Mouse (Mus musculus): ENCODE measurements around the gene Map4k1. TPM values are rescaled to one million over a fixed set of nuclear protein-coding genes. Genes with fewer than 3 reads are reported as not detected.
A peak's percentile ranks its signal among the peaks of the same experiment; 100 is the strongest.

Map4k1 gene
- polyA plus RNA-seq, 1 experiment from 2014 or later: 12.2 TPM

- no peak for ATAC-seq (replicated peaks; ENCODE audit: extremely low read depth, insufficient read depth, low FRiP score)
- Histone ChIP-seq H3K36me3 (ENCODE audit: control insufficient read depth, insufficient read depth) (no peaks in the 10 kb centered on the region), H3K4me3 (ENCODE audit: low read length) (peak overlapping the region; percentile 32), H3K9ac (ENCODE audit: low read length) (peak overlapping the region; percentile 48), H3K27ac (ENCODE audit: low read length) (no peak overlapping the region), H3K27me3 (ENCODE audit: control insufficient read depth, insufficient read depth, low read length) (no peaks in the 10 kb centered on the region; the same call in none of the 2 replicates), H3K4me1 (ENCODE audit: control insufficient read depth, insufficient read depth, low read length) (peaks cover 2% of the 10 kb centered on the region; the same call in 1 of the 2 replicates), H3K9me3 (replicated peaks; ENCODE audit: control insufficient read depth, low read length) (no peaks in the 10 kb centered on the region), H3K4me2 (ENCODE audit: low read depth, low read length) (peak overlapping the region; percentile 59)
- 2% methylated on average over 26 of the region's 26 CpGs for WGBS
These were observed 58.3 kb downstream of the Map4k1 start for GRCm38 (mm10) chr7:29039985-29040661.

DNA sequence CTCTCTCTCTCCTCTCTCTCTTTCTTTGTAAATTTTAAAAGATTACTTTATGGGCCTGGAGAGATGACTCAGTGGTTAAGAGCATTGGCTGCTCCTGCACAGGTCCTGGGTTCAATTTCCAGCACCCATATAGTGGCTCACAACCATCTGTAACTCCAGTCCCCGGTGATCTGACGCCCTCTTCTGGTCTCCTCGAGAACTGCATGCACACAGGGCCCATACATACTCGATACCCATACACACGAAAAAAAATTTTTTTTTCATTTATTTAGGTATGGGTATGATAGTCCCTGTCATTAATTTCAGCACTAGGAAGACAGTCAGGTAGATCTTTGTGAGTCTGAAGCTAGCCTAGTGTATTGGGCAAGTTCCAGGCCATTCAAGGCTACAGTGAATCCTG, 59.3 kb downstream of the Map4k1 start:
- no peak overlapping the region for H3K4me2 ChIP-seq (ENCODE audit: low read depth, low read length)
- peaks cover 2% of the 10 kb centered on the region; the same call in 1 of the 2 replicates for H3K4me1 ChIP-seq (ENCODE audit: control insufficient read depth, insufficient read depth, low read length)
- 79% methylated on average over 5 of the region's 5 CpGs for WGBS
- no peak overlapping the region for H3K9ac ChIP-seq (ENCODE audit: low read length)
- H3K4me3 ChIP-seq (ENCODE audit: low read length): no peak overlapping the region
- no peak overlapping the region for H3K27ac ChIP-seq (ENCODE audit: low read length)
- H3K36me3 ChIP-seq (ENCODE audit: control insufficient read depth, insufficient read depth): no peaks in the 10 kb centered on the region
- H3K9me3 ChIP-seq (replicated peaks; ENCODE audit: control insufficient read depth, low read length): no peaks in the 10 kb centered on the region
- H3K27me3 ChIP-seq (ENCODE audit: control insufficient read depth, insufficient read depth, low read length): no peaks in the 10 kb centered on the region; the same call in none of the 2 replicates
- ATAC-seq (replicated peaks; ENCODE audit: extremely low read depth, insufficient read depth, low FRiP score): no peak

- H3K36me3 ChIP-seq (ENCODE audit: control insufficient read depth, insufficient read depth): no peaks in the 10 kb centered on the region
- no peaks in the 10 kb centered on the region for H3K9me3 ChIP-seq (replicated peaks; ENCODE audit: control insufficient read depth, low read length)
- no peak overlapping the region for H3K9ac ChIP-seq (ENCODE audit: low read length)
- H3K27me3 ChIP-seq (ENCODE audit: control insufficient read depth, insufficient read depth, low read length): no peaks in the 10 kb centered on the region; the same call in none of the 2 replicates
- H3K27ac ChIP-seq (ENCODE audit: low read length): no peak overlapping the region
- no peak overlapping the region for H3K4me2 ChIP-seq (ENCODE audit: low read depth, low read length)
- 57% methylated on average over 19 of the region's 19 CpGs for WGBS
- peaks cover 2% of the 10 kb centered on the region; the same call in 1 of the 2 replicates for H3K4me1 ChIP-seq (ENCODE audit: control insufficient read depth, insufficient read depth, low read length)
- H3K4me3 ChIP-seq (ENCODE audit: low read length): no peak overlapping the region
- no peak for ATAC-seq (replicated peaks; ENCODE audit: extremely low read depth, insufficient read depth, low FRiP score)
These were observed 61.3 kb downstream of the Map4k1 start for GRCm38 (mm10) chr7:29043016-29043673.

DNA sequence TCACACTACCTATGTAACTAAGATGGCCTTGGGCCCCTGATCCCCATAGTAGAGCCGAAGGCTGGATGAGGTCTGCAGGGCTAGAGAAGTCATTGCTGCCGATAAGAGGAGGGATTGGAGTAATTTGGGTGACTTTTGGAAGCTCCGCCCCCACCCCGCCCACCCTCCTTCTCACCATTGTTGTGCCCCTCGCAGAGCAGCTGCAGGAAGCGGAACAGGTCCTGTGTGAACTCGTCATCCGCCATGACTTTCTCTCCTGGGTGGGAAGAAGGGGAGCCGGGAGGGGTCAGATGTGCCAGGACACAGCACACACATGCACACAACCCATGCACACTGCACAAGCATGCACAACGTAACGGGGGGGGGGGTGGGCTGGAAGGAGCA, 61.8 kb downstream of the Map4k1 start:
- WGBS: 41% methylated on average over 11 of the region's 11 CpGs
- Histone ChIP-seq H3K9me3 (replicated peaks; ENCODE audit: control insufficient read depth, low read length) (no peaks in the 10 kb centered on the region), H3K4me1 (ENCODE audit: control insufficient read depth, insufficient read depth, low read length) (peaks cover 2% of the 10 kb centered on the region; the same call in 1 of the 2 replicates), H3K9ac (ENCODE audit: low read length) (no peak overlapping the region), H3K36me3 (ENCODE audit: control insufficient read depth, insufficient read depth) (no peaks in the 10 kb centered on the region), H3K4me2 (ENCODE audit: low read depth, low read length) (no peak overlapping the region), H3K27me3 (ENCODE audit: control insufficient read depth, insufficient read depth, low read length) (no peaks in the 10 kb centered on the region; the same call in none of the 2 replicates), H3K27ac (ENCODE audit: low read length) (no peak overlapping the region), H3K4me3 (ENCODE audit: low read length) (no peak overlapping the region)
- ATAC-seq (replicated peaks; ENCODE audit: extremely low read depth, insufficient read depth, low FRiP score): no peak

- no peak overlapping the region for H3K9ac ChIP-seq (ENCODE audit: low read length)
- no peak for ATAC-seq (replicated peaks; ENCODE audit: extremely low read depth, insufficient read depth, low FRiP score)
- peaks cover 2% of the 10 kb centered on the region; the same call in 1 of the 2 replicates for H3K4me1 ChIP-seq (ENCODE audit: control insufficient read depth, insufficient read depth, low read length)
- H3K9me3 ChIP-seq (replicated peaks; ENCODE audit: control insufficient read depth, low read length): no peaks in the 10 kb centered on the region
- no peaks in the 10 kb centered on the region for H3K36me3 ChIP-seq (ENCODE audit: control insufficient read depth, insufficient read depth)
- H3K4me3 ChIP-seq (ENCODE audit: low read length): no peak overlapping the region
- H3K4me2 ChIP-seq (ENCODE audit: low read depth, low read length): no peak overlapping the region
- no peaks in the 10 kb centered on the region; the same call in none of the 2 replicates for H3K27me3 ChIP-seq (ENCODE audit: control insufficient read depth, insufficient read depth, low read length)
- 37% methylated on average over 9 of the region's 9 CpGs for WGBS
- no peak overlapping the region for H3K27ac ChIP-seq (ENCODE audit: low read length)
These were observed 62.5 kb downstream of the Map4k1 start for GRCm38 (mm10) chr7:29044302-29044701.

GRCm38 (mm10) chr7:29046533-29046932, 64.7 kb downstream of the Map4k1 start:
- ATAC-seq (replicated peaks; ENCODE audit: extremely low read depth, insufficient read depth, low FRiP score): no peak
- Histone ChIP-seq H3K36me3 (ENCODE audit: control insufficient read depth, insufficient read depth) (no peaks in the 10 kb centered on the region), H3K4me2 (ENCODE audit: low read depth, low read length) (no peak overlapping the region), H3K27ac (ENCODE audit: low read length) (no peak overlapping the region), H3K4me1 (ENCODE audit: control insufficient read depth, insufficient read depth, low read length) (no peaks in the 10 kb centered on the region), H3K9me3 (replicated peaks; ENCODE audit: control insufficient read depth, low read length) (no peaks in the 10 kb centered on the region; the same call in 1 of the 2 replicates), H3K9ac (ENCODE audit: low read length) (no peak overlapping the region), H3K27me3 (ENCODE audit: control insufficient read depth, insufficient read depth, low read length) (peaks cover 4% of the 10 kb centered on the region), H3K4me3 (ENCODE audit: low read length) (no peak overlapping the region)
- 10% methylated on average over 12 of the region's 12 CpGs for WGBS

GRCm38 (mm10) chr7:29048070-29048469, 66.2 kb downstream of the Map4k1 start:
- 78% methylated on average over 3 of the region's 3 CpGs for WGBS
- Histone ChIP-seq H3K9ac (ENCODE audit: low read length) (no peak overlapping the region), H3K27me3 (ENCODE audit: control insufficient read depth, insufficient read depth, low read length) (peaks cover 18% of the 10 kb centered on the region), H3K27ac (ENCODE audit: low read length) (no peak overlapping the region), H3K36me3 (ENCODE audit: control insufficient read depth, insufficient read depth) (no peaks in the 10 kb centered on the region), H3K4me2 (ENCODE audit: low read depth, low read length) (no peak overlapping the region), H3K4me1 (ENCODE audit: control insufficient read depth, insufficient read depth, low read length) (no peaks in the 10 kb centered on the region), H3K9me3 (replicated peaks; ENCODE audit: control insufficient read depth, low read length) (no peaks in the 10 kb centered on the region; the same call in 1 of the 2 replicates), H3K4me3 (ENCODE audit: low read length) (no peak overlapping the region)
- no peak for ATAC-seq (replicated peaks; ENCODE audit: extremely low read depth, insufficient read depth, low FRiP score)

GRCm38 (mm10) chr7:29048615-29049014, 66.8 kb downstream of the Map4k1 start:
- WGBS: 68% methylated on average over 11 of the region's 11 CpGs
- Histone ChIP-seq H3K4me2 (ENCODE audit: low read depth, low read length) (no peak overlapping the region), H3K27me3 (ENCODE audit: control insufficient read depth, insufficient read depth, low read length) (peaks cover 24% of the 10 kb centered on the region)

DNA sequence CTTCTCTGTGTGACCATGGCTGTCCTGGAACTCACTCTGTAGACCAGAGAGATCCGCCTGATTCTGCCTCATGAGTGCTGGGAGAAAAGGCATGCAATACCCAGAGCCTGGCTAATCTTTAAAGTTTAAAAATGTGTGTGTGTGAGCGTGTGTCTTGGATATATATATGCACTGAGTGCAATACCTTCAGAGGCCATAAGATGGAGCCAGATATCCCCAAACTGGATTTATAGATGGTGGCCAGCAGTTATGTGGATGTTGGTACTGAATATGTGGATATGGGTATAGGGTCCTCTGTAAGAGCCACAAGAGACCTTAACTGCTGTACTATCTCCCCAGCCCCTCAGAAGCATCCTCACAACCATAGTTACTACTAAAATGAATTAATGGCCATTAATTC, 68.9 kb downstream of the Map4k1 start:
- no peak overlapping the region for H3K27ac ChIP-seq (ENCODE audit: low read length)
- no peak overlapping the region for H3K9ac ChIP-seq (ENCODE audit: low read length)
- 32% methylated on average over 2 of the region's 2 CpGs for WGBS
- H3K4me3 ChIP-seq (ENCODE audit: low read length): no peak overlapping the region
- no peaks in the 10 kb centered on the region for H3K36me3 ChIP-seq (ENCODE audit: control insufficient read depth, insufficient read depth)
- H3K4me1 ChIP-seq (ENCODE audit: control insufficient read depth, insufficient read depth, low read length): no peaks in the 10 kb centered on the region
- peaks cover 40% of the 10 kb centered on the region for H3K27me3 ChIP-seq (ENCODE audit: control insufficient read depth, insufficient read depth, low read length)
- no peak for ATAC-seq (replicated peaks; ENCODE audit: extremely low read depth, insufficient read depth, low FRiP score)
- no peak overlapping the region for H3K4me2 ChIP-seq (ENCODE audit: low read depth, low read length)
- no peaks in the 10 kb centered on the region; the same call in 1 of the 2 replicates for H3K9me3 ChIP-seq (replicated peaks; ENCODE audit: control insufficient read depth, low read length)

More at GRCm38 (mm10) chr7:29048615-29049014, 66.8 kb downstream of the Map4k1 start:
- no peak overlapping the region for H3K4me3 ChIP-seq (ENCODE audit: low read length)
- no peaks in the 10 kb centered on the region; the same call in 1 of the 2 replicates for H3K9me3 ChIP-seq (replicated peaks; ENCODE audit: control insufficient read depth, low read length)
- no peak for ATAC-seq (replicated peaks; ENCODE audit: extremely low read depth, insufficient read depth, low FRiP score)
- H3K27ac ChIP-seq (ENCODE audit: low read length): no peak overlapping the region
- no peak overlapping the region for H3K9ac ChIP-seq (ENCODE audit: low read length)
- H3K36me3 ChIP-seq (ENCODE audit: control insufficient read depth, insufficient read depth): no peaks in the 10 kb centered on the region
- no peaks in the 10 kb centered on the region for H3K4me1 ChIP-seq (ENCODE audit: control insufficient read depth, insufficient read depth, low read length)
